In genomic region chr10:21416184-21416583, GRCm38 (mm10) we compare ENCODE assay signal across 26 mouse cellular contexts. TPM values are rescaled to one million over a fixed set of nuclear protein-coding genes. Genes with fewer than 3 reads are reported as not detected.
DNase-seq lines count a peak whose midpoint lies in the region; ATAC-seq lines count a peak whose summit lies in the region.
"Had no signal": no experiment of that assay in that cellular context is flagged by ENCODE, and none has a peak within 500 bp of the region (broad histone marks: within the 10 kb centered on the region; RNA-seq: fewer than 3 reads in every experiment).

No protein-coding gene starts in this region.

- H3K4me1 ChIP-seq in midbrain, embryonic 15.5 days = no peaks in the 10 kb centered on the region
- H3K4me1 ChIP-seq: embryonic facial prominence, embryonic 13.5 days; embryonic facial prominence, embryonic 15.5 days; forebrain, embryonic 10.5 days; forebrain, embryonic 12.5 days had no signal

- H3K27ac ChIP-seq in midbrain, embryonic 15.5 days = no peak overlapping the region
- H3K27ac ChIP-seq: embryonic facial prominence, embryonic 13.5 days; embryonic facial prominence, embryonic 15.5 days; forebrain, embryonic 10.5 days; forebrain, embryonic 12.5 days had no signal

- no peak overlapping the region for H3K9ac ChIP-seq in midbrain, embryonic 15.5 days
- H3K9ac ChIP-seq: embryonic facial prominence, embryonic 13.5 days; embryonic facial prominence, embryonic 15.5 days; forebrain, embryonic 12.5 days had no signal

- ATAC-seq in midbrain, embryonic 15.5 days (replicated peaks) = no peak
- ATAC-seq: activated CD4-positive, CD25-positive, alpha-beta regulatory T cell, adult 4 months; forebrain, embryonic 14.5 days; forebrain, embryonic 16.5 days; Patski had no signal

- no peaks in the 10 kb centered on the region for H3K27me3 ChIP-seq in midbrain, embryonic 15.5 days (replicated peaks)
- H3K27me3 ChIP-seq: embryonic facial prominence, embryonic 13.5 days; embryonic facial prominence, embryonic 15.5 days; forebrain, embryonic 12.5 days had no signal

- peak; percentile 66 for DNase-seq in heart, adult 11 months
- DNase-seq in heart, postnatal 36 days = no peak
- DNase-seq in NIH3T3 (ENCODE audit: low read depth) (peak; percentile 27), adipocyte (ENCODE audit: low spot score) (peak; percentile 6)
- DNase-seq: adrenal gland, adult 2 months; adrenal gland, postnatal 10 days; adrenal gland, postnatal 25 days; cerebellum, adult 11 months; cerebellum, adult 18-20 months; cerebellum, adult 8-10 months; cerebellum, adult 9-11 months; cerebellum, postnatal 25 days; embryo, embryonic 11 days had no signal

- no peak overlapping the region for H3K4me2 ChIP-seq in midbrain, embryonic 15.5 days
- H3K4me2 ChIP-seq: embryonic facial prominence, embryonic 13.5 days; embryonic facial prominence, embryonic 15.5 days; forebrain, embryonic 12.5 days had no signal

- WGBS in midbrain, embryonic 15.5 days = 96% methylated on average over 5 of the region's 5 CpGs

- no peaks in the 10 kb centered on the region for H3K36me3 ChIP-seq in midbrain, embryonic 15.5 days (replicated peaks)
- H3K36me3 ChIP-seq: embryonic facial prominence, embryonic 13.5 days; embryonic facial prominence, embryonic 15.5 days; forebrain, embryonic 10.5 days; forebrain, embryonic 12.5 days had no signal

- no peak overlapping the region for H3K4me3 ChIP-seq in midbrain, embryonic 15.5 days
- H3K4me3 ChIP-seq: embryonic facial prominence, embryonic 13.5 days; embryonic facial prominence, embryonic 15.5 days; erythroblast, embryonic 14.5 days; forebrain, embryonic 10.5 days; forebrain, embryonic 12.5 days had no signal

- intact Hi-C loops in heart, postnatal 36 days (cut with DNase I) = no loop called here

- H3K9me3 ChIP-seq in midbrain, embryonic 15.5 days = no peaks in the 10 kb centered on the region
- H3K9me3 ChIP-seq: embryonic facial prominence, embryonic 13.5 days; embryonic facial prominence, embryonic 15.5 days; forebrain, embryonic 10.5 days; forebrain, embryonic 12.5 days had no signal

RNA-seq across cellular contexts. Expression of gene Aldh8a1, which starts 39.1 kb away (rescaled TPM):
- total RNA-seq in heart, postnatal 36 days (2021) = not detected
- 0.06 and 0.18 TPM in 2 replicates for polyA plus RNA-seq in midbrain, embryonic 15.5 days (2015; fragmentation: Nextera tagmentation; extraction: Ambion mirVana)
- total RNA-seq: common myeloid progenitor, adult 5-6 weeks had no signal
- polyA plus RNA-seq: adrenal gland, adult 2 months; C2C12; embryonic facial prominence, embryonic 11.5 days; embryonic facial prominence, embryonic 13.5 days; embryonic facial prominence, embryonic 15.5 days; erythroblast, embryonic 14.5 days; forebrain, embryonic 10.5 days; forebrain, embryonic 12.5 days; forebrain, embryonic 14.5 days; forebrain, embryonic 16.5 days had no signal

Comparison
In these comparisons a context has a peak if more than half of its experiments do, and no peak if none do; other contexts are left out.
1. DNase-seq: peak in heart, adult 11 months (single experiment), NIH3T3 (single experiment) and adipocyte (single experiment); none in heart, postnatal 36 days (0 of 2).